Mouse (Mus musculus): ENCODE data around the gene Olfr633. TPM values are rescaled to one million over a fixed set of nuclear protein-coding genes. Genes with fewer than 3 reads are reported as not detected.
A peak's percentile ranks its signal among the peaks of the same experiment; 100 is the strongest.
"Not testable (repeated sequence)": the region's sequence is repeated elsewhere in the genome, so short reads cannot be mapped to it uniquely, and the experiment has no call there.

Gene Olfr633
- polyA plus RNA-seq (2015; fragmentation: Nextera tagmentation; extraction: Ambion mirVana), result not detected in 2 replicates

DNA sequence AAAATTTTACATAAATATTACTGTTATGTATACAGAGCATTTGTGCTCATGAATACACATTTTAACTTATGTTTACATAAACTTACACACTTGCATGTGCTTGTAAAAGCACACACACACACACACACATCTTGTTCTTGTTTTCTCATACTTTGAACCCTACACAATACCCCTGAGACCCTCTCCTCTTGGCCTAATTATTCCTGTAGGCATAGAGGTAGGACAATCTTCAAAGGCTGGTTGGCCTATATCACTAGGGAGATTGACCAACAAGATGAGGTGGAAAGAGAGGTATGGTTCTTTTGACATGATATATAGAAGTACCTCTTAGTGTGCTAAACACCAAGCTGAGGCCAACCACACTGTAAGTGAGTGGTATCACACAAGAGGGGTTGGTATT, at the start of gene Olfr633:
Olfr633 (plus strand) TSS at position 301 of the 400 bp plus-strand sequence.
- DNase-seq (ENCODE audit: low spot score), result no peak

DNA sequence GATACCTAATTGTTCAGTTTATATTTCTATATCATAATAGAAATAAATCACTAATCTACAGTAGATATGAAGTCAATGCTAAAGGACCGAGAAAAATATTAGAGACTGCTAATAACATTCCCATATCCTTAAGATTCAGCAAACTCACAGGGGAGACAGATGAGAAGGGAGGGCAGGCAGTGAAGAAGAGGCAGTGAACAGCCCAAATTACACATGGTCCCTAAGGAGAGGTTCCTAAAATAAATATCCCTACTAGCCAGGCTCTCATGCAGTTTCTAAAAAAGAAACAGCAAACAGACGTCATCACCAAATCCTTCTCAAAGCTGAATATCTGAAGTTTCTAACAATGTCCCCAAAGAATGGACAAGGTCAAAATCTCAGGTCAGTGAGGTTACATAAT, 41.0 kb upstream of the Olfr633 start, which contains the start of gene Olfr65:
Olfr65 (plus strand) TSS at position 301 of the 400 bp plus-strand sequence.
- no peak for DNase-seq (ENCODE audit: low spot score)

DNA sequence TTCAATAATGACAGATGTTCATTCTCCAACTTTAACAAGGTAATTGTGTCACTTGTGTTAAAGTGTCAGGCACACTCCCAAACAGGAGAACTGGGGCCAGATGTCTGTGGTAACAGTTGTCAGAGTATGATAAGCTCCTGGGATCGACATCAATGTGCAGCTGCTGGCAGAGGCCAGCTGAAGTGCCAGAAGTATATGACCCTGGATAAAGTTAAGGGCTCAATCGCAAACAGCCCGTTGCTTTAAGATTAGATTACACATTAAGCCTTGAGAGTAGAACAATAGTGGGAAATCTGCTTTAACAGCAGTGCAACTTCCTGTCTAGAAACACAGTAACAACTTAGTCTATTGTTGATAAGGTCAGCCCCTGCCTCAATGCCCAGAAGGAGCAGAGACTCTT, 34.2 kb upstream of the Olfr633 start:
- no peak for DNase-seq (ENCODE audit: low spot score)

DNA sequence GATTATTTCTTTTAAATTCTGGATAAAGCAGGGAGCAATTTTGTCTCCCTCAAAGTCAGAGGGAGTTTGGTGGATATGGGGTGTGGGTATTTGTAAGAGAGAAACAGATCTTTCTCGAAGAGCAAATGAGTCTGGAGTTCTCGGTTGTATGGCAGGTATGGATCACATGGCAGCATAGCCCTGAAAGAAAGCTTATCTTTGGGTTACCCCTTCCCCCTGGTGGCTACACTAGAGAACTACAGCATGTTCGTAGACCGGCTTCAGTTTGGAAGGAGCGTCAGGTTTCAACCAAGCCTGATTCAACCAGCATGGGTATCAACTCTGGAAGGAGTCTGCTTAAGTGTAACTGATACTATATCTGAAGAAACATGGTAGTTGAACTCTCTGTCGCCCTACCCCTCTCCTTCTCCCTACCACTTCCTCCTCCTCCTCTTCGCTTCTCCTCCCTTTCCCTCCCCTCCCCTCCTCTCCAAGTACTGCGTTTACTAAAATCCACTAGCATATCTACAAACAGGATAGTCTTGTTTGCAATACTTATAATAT, 31.2 kb upstream of the Olfr633 start:
- no peak for DNase-seq (ENCODE audit: low spot score)

DNA sequence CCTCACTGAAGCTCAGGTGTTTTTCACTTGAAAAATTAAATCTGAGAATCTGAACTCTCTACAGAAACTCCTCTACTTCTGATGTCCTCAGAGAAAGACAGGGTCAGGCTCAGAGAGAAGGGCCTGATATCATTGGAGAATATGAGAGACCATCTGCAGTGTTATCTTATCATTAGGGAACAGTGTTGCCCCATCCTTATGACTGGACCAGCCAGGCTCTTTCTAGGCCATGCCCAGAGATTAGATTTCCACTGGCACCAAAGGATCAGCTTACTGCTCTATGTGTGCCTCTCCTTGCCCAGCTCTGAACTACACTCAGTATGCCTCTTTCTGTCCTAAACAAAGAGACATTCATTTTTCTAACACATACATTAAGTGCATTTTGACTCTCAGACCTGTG, 28.9 kb upstream of the Olfr633 start:
- no peak for DNase-seq (ENCODE audit: low spot score)

DNA sequence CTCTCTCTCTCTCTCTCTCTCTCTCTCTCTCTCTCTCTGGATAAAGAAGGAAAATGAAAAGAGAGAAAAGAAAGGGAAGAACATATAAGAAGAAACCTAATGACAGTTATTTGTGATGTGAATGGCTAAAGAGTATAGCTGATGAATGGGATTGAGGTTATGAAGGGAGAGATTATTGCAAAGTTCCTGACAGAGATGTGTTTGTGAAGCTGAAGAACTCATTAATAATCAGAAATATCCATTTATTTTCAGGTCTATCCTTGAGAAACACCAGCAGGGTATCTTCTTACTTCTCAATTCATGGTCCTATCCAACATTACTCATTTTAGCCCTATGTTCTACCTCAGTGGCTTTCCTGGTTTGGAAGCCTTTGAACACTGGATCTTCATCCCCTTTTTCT, 15.7 kb upstream of the Olfr633 start, which contains the start of gene Olfr631:
Olfr631 (plus strand) TSS at position 301 of the 400 bp plus-strand sequence.
- DNase-seq (ENCODE audit: low spot score), result no peak

DNA sequence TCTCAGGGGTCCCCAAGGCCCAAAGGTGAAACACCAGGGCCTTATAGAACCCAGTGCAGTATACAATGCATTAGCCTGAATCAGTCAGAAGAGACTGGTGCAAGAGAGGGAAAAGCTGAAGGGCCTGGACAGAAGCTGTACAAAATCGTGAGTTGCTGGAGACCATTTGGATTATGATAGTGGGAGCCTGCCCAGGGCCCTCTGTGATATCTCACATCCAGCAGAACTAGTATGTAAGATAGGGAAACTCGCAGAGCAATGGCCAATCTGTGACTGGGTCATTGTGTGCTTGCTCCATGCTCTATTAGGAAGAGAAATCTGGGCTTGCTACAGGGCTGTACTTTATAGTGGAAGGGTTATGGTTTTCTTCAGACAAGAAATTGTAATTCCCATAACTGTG, 10.0 kb upstream of the Olfr633 start, which contains the start of gene Olfr632:
Olfr632 (plus strand) TSS at position 84 of the 400 bp plus-strand sequence.
- DNase-seq (ENCODE audit: low spot score), result no peak

DNA sequence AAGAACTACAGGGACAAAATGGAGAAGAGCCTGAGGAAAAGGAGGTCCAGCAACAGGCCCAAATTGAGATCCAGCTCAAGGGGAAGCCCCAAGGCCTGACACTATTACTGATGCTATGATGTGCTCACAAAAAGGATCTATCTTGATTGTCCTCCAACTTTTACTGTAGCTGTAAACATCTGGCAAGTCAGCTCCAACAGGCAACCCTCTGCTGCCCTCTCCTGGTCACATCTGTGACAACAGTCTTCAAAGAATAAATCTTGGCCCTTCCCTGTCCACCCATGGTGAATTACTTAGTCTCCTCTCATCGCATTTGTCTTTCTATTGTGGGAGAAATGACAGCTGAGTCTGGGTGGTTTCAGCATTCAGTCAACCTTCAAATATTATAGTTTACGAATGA, 1.5 kb upstream of the Olfr633 start:
- peak; percentile 66 for DNase-seq (ENCODE audit: low spot score)

DNA sequence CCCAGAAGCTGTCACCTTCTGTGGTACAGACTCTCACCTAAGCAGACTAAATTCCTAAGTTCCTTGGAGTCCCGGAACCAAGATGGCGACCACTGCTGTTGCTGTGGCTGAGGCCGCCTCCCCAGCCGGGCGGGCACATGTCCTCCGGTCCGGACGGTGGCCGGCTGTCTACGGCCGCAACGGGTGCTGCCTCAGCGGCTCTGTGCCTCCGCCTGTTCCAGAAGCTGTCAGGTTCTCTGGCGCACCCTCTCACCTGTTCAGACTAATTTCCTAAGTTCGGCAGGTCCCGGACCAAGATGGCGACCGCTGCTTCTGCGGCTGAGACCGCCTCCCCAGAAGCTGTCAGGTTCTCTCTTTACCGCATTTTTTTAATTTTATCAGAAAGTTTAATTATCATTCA, 22.6 kb downstream of the Olfr633 start:
- DNase-seq (ENCODE audit: low spot score), result not testable (repeated sequence)

DNA sequence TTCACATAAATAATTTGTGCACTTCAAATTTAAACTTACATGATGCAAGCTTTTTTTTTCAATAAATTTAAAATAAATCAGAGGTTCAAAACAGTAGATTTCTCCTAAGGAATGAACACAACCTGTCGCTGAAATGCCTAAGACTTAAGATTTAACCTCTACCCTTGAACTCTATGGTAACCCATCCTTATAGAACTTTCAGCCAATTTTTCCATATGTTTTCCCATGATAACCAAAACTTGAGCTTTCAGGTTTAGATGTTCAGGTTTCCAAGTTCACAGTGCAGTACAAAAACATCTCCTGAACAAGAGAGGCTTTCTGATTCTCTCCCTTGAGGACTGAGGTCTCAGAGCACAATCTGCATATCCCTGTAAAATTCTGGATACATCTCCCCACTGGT, 26.6 kb downstream of the Olfr633 start, which contains the start of gene Olfr635:
Olfr635 (plus strand) TSS at position 301 of the 400 bp plus-strand sequence.
- DNase-seq (ENCODE audit: low spot score), result no peak

DNA sequence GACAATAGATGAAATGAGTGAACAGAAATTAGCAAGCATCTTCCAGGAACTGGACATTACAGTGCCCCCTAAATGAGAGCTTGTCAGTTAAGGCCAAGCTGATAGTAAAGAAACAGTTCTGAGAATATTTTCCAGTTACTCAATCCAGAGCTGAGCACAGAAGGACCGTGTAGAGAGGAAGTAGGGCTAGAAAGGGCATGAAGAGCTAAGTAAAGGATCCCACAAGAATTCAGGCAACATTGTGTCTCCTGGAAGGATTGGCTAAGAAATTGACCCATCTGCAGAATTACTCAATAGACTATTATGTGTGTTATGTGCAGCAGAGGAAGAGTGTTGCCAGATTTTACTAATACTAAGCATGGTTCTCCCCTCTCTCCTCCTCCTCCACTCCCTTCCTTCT, 27.5 kb downstream of the Olfr633 start:
- DNase-seq (ENCODE audit: low spot score), result no peak

DNA sequence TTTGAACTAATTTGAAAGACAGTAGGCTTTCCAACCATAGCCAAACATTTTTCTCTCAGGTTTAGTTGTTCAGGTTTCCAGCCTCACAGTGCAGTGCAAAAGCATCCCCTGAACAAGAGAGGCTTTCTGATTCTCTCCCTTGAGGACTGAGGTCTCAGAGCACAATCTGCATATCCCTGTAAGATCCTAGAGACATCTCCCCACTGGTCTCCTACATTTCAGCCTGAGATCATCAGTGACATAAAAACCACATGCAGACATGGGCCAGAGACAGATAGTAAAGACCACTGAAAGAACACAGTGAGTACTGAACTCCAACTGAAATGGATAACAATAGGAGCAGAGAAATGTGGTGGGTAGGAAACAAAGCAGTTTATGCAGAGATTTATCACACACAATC, 54.2 kb downstream of the Olfr633 start, which contains the start of gene Olfr638:
Olfr638 (plus strand) TSS at position 301 of the 400 bp plus-strand sequence.
- no peak for DNase-seq (ENCODE audit: low spot score)

Other genes starting within 250 kb of the Olfr633 start
- not detected in 2 replicates for gene Olfr243, start 229.8 kb upstream of the Olfr633 start, polyA plus RNA-seq (2015; fragmentation: Nextera tagmentation; extraction: Ambion mirVana)
- gene Olfr628, start 214.1 kb upstream of the Olfr633 start, polyA plus RNA-seq (2015; fragmentation: Nextera tagmentation; extraction: Ambion mirVana), result not detected in 2 replicates
- not detected in 2 replicates for gene Olfr629, start 199.5 kb upstream of the Olfr633 start, polyA plus RNA-seq (2015; fragmentation: Nextera tagmentation; extraction: Ambion mirVana)
- not detected in 2 replicates for gene Olfr630, start 187.1 kb upstream of the Olfr633 start, polyA plus RNA-seq (2015; fragmentation: Nextera tagmentation; extraction: Ambion mirVana)
- gene Olfr69, start 172.8 kb upstream of the Olfr633 start, polyA plus RNA-seq (2015; fragmentation: Nextera tagmentation; extraction: Ambion mirVana), result not detected in 2 replicates
- not detected in 2 replicates for gene Olfr68, start 164.7 kb upstream of the Olfr633 start, polyA plus RNA-seq (2015; fragmentation: Nextera tagmentation; extraction: Ambion mirVana)
- gene Olfr67, start 152.6 kb upstream of the Olfr633 start, polyA plus RNA-seq (2015; fragmentation: Nextera tagmentation; extraction: Ambion mirVana), result not detected in 2 replicates
- 224 and 268 TPM in 2 replicates for gene Hbb-bt, start 130.4 kb upstream of the Olfr633 start, polyA plus RNA-seq (2015; fragmentation: Nextera tagmentation; extraction: Ambion mirVana)
- gene Hbb-bs, start 116.3 kb upstream of the Olfr633 start, polyA plus RNA-seq (2015; fragmentation: Nextera tagmentation; extraction: Ambion mirVana), result 1,063 and 1,204 TPM in 2 replicates
- gene Hbb-bh2, start 103.9 kb upstream of the Olfr633 start, polyA plus RNA-seq (2015; fragmentation: Nextera tagmentation; extraction: Ambion mirVana), result not detected in 2 replicates
- gene Hbb-bh1, start 101.3 kb upstream of the Olfr633 start, polyA plus RNA-seq (2015; fragmentation: Nextera tagmentation; extraction: Ambion mirVana), result 0.88 and 1.3 TPM in 2 replicates
- gene Hbb-y, start 91.2 kb upstream of the Olfr633 start, polyA plus RNA-seq (2015; fragmentation: Nextera tagmentation; extraction: Ambion mirVana), result 2.1 and 2.6 TPM in 2 replicates
- not detected in 2 replicates for gene Olfr66, start 58.2 kb upstream of the Olfr633 start, polyA plus RNA-seq (2015; fragmentation: Nextera tagmentation; extraction: Ambion mirVana)
- not detected in 2 replicates for gene Olfr64, start 50.0 kb upstream of the Olfr633 start, polyA plus RNA-seq (2015; fragmentation: Nextera tagmentation; extraction: Ambion mirVana)
- not detected in 2 replicates for gene Olfr65, start 41.0 kb upstream of the Olfr633 start, polyA plus RNA-seq (2015; fragmentation: Nextera tagmentation; extraction: Ambion mirVana)
- not detected in 2 replicates for gene Olfr631, start 15.6 kb upstream of the Olfr633 start, polyA plus RNA-seq (2015; fragmentation: Nextera tagmentation; extraction: Ambion mirVana)
- not detected in 2 replicates for gene Olfr632, start 10.1 kb upstream of the Olfr633 start, polyA plus RNA-seq (2015; fragmentation: Nextera tagmentation; extraction: Ambion mirVana)
- not detected in 2 replicates for gene Olfr635, start 26.7 kb downstream of the Olfr633 start, polyA plus RNA-seq (2015; fragmentation: Nextera tagmentation; extraction: Ambion mirVana)
- gene Olfr638, start 54.3 kb downstream of the Olfr633 start, polyA plus RNA-seq (2015; fragmentation: Nextera tagmentation; extraction: Ambion mirVana), result not detected in 2 replicates
- gene Olfr639, start 72.9 kb downstream of the Olfr633 start, polyA plus RNA-seq (2015; fragmentation: Nextera tagmentation; extraction: Ambion mirVana), result 0.01 and 0.03 TPM in 2 replicates
- gene Olfr640, start 81.1 kb downstream of the Olfr633 start, polyA plus RNA-seq (2015; fragmentation: Nextera tagmentation; extraction: Ambion mirVana), result not detected in 2 replicates
- not detected in 2 replicates for gene Olfr641, start 91.0 kb downstream of the Olfr633 start, polyA plus RNA-seq (2015; fragmentation: Nextera tagmentation; extraction: Ambion mirVana)
- gene Olfr642, start 108.2 kb downstream of the Olfr633 start, polyA plus RNA-seq (2015; fragmentation: Nextera tagmentation; extraction: Ambion mirVana), result not detected in 2 replicates
- gene 4930516K23Rik, start 117.0 kb downstream of the Olfr633 start, polyA plus RNA-seq (2015; fragmentation: Nextera tagmentation; extraction: Ambion mirVana), result not detected in 2 replicates
- gene Olfr644, start 127.4 kb downstream of the Olfr633 start, polyA plus RNA-seq (2015; fragmentation: Nextera tagmentation; extraction: Ambion mirVana), result not detected in 2 replicates
- gene Olfr645, start 141.0 kb downstream of the Olfr633 start, polyA plus RNA-seq (2015; fragmentation: Nextera tagmentation; extraction: Ambion mirVana), result not detected in 2 replicates
- 0.10 TPM in 1 of 2 replicates, not detected in the other for gene Olfr646, start 160.4 kb downstream of the Olfr633 start, polyA plus RNA-seq (2015; fragmentation: Nextera tagmentation; extraction: Ambion mirVana)
- not detected in 2 replicates for gene Ubqln5, start 185.4 kb downstream of the Olfr633 start, polyA plus RNA-seq (2015; fragmentation: Nextera tagmentation; extraction: Ambion mirVana)
- not detected in 2 replicates for gene Olfr643, start 193.0 kb downstream of the Olfr633 start, polyA plus RNA-seq (2015; fragmentation: Nextera tagmentation; extraction: Ambion mirVana)
- 0.10 TPM in 1 of 2 replicates, not detected in the other for gene Ubqln3, start 198.8 kb downstream of the Olfr633 start, polyA plus RNA-seq (2015; fragmentation: Nextera tagmentation; extraction: Ambion mirVana)
- gene Ubqlnl, start 206.1 kb downstream of the Olfr633 start, polyA plus RNA-seq (2015; fragmentation: Nextera tagmentation; extraction: Ambion mirVana), result not detected in 2 replicates
- 0.45 and 0.65 TPM in 2 replicates for gene Olfm5, start 220.4 kb downstream of the Olfr633 start, polyA plus RNA-seq (2015; fragmentation: Nextera tagmentation; extraction: Ambion mirVana)
- gene Olfr648, start 239.0 kb downstream of the Olfr633 start, polyA plus RNA-seq (2015; fragmentation: Nextera tagmentation; extraction: Ambion mirVana), result 0.08 and 0.10 TPM in 2 replicates